Mouse (Mus musculus) intestine, postnatal 0 days (tissue): Measurements from ENCODE around the gene Fbxl18. TPM values are rescaled to one million over a fixed set of nuclear protein-coding genes. Genes with fewer than 3 reads are reported as not detected.
A peak's percentile ranks its signal among the peaks of the same experiment; 100 is the strongest.

Source experiments
- ATAC-seq: fragments of 200-750 bp; cut with Nextera tagmentation; 2 replicates; pipeline ENCODE4 v1.8.0; 2017; ENCODE audit warnings: mild to moderate bottlenecking, moderate TSS enrichment, moderate library complexity
- H3K27ac ChIP-seq: fragments of 300-500 bp; sonication (generic); 2 replicates; pipeline ENCODE4 v1.5.1; 2014; ENCODE audit warnings: mild to moderate bottlenecking, low read depth, low read length, moderate library complexity
- H3K27me3 ChIP-seq: fragments of 300-500 bp; sonication (generic); replicated peaks from 2 replicates; pipeline ENCODE4 v1.6.1; 2014; ENCODE audit warnings: low read length, mixed read lengths; ENCODE audit not compliant: control insufficient read depth, insufficient read depth
- H3K36me3 ChIP-seq: fragments of 300-500 bp; sonication (generic); 2 replicates; pipeline ENCODE4 v1.6.1; 2014; ENCODE audit warnings: mild to moderate bottlenecking, moderate library complexity; ENCODE audit not compliant: control insufficient read depth, insufficient read depth
- H3K4me1 ChIP-seq: fragments of 300-500 bp; sonication (generic); replicated peaks from 2 replicates; pipeline ENCODE4 v1.6.1; 2014; ENCODE audit warnings: antibody characterized with exemption, low read length, mixed read lengths; ENCODE audit not compliant: control insufficient read depth, insufficient read depth
- H3K4me2 ChIP-seq: fragments of 300-500 bp; sonication (generic); replicated peaks from 2 replicates; pipeline ENCODE4 v1.6.1; 2014; ENCODE audit warnings: low read depth, mild to moderate bottlenecking, moderate library complexity
- H3K4me3 ChIP-seq: fragments of 300-500 bp; sonication (generic); 2 replicates; pipeline ENCODE4 v1.5.1; 2014; ENCODE audit warnings: low read depth, low read length
- H3K9ac ChIP-seq: fragments of 300-500 bp; sonication (generic); 2 replicates; pipeline ENCODE4 v1.6.1; 2014; ENCODE audit warnings: mild to moderate bottlenecking, low read depth, low read length
- H3K9me3 ChIP-seq: fragments of 300-500 bp; sonication (generic); 2 replicates; pipeline ENCODE4 v1.6.1; 2016; ENCODE audit warnings: mixed run types; ENCODE audit not compliant: control insufficient read depth
- CTCF ChIP-seq: sonication (generic); IDR thresholded peaks from 2 replicates; pipeline ENCODE4 v1.5.1; 2016; ENCODE audit warnings: low read depth, mild to moderate bottlenecking, control low read depth, antibody characterized with exemption, moderate library complexity
- WGBS: fragments of 180-500 bp; shearing (Covaris S2); extraction: QIAGEN DNeasy Blood & Tissue Kit; methylation state at CpG from one replicate; pipeline ENCODE4 v1.1.7; 2014; 5-methylcytosine and 5-hydroxymethylcytosine counted together
- polyA plus RNA-seq: library from polyadenylated mRNA; unstranded; fragments of >200 nt; fragmentation: Nextera tagmentation; extraction: Ambion mirVana; gene quantifications from 2 replicates; pipeline ENCODE4 v1.2.1, GENCODE M21; 2015

Gene Fbxl18
- polyA plus RNA-seq, 1 experiment from 2014 or later: 5.6 TPM

GRCm38 (mm10) chr5:142901846-142902505 lies 6.8 kb upstream of the Fbxl18 start:
- H3K4me1 ChIP-seq: 0 out of 2 replicates have a peak, but pooled peaks cover 2% of the 10 kb centered on the region
- no peak overlapping the region for H3K4me2 ChIP-seq
- 21% methylated on average over 4 of the region's 4 CpGs for WGBS
- no peak for TF ChIP-seq CTCF
- peak overlapping the region; percentile 84; the same call in 1 of the 2 replicates for H3K27ac ChIP-seq
- H3K36me3 ChIP-seq: peaks cover 69% of the 10 kb centered on the region
- no peak overlapping the region for H3K4me3 ChIP-seq
- no peaks in the 10 kb centered on the region for H3K27me3 ChIP-seq
- no peaks in the 10 kb centered on the region for H3K9me3 ChIP-seq
- ATAC-seq: peak; percentile 3; the same call in 1 of the 2 replicates
- H3K9ac ChIP-seq: no peak overlapping the region

GRCm38 (mm10) chr5:142901355-142901802 lies 6.2 kb upstream of the Fbxl18 start:
- Histone ChIP-seq H3K36me3 (peaks cover 68% of the 10 kb centered on the region), H3K9me3 (no peaks in the 10 kb centered on the region), H3K27me3 (no peaks in the 10 kb centered on the region), H3K4me3 (no peak overlapping the region), H3K27ac (peak overlapping the region; percentile 10; the same call in 1 of the 2 replicates), H3K9ac (no peak overlapping the region), H3K4me2 (no peak overlapping the region), H3K4me1 (no peaks in the 10 kb centered on the region)
- 73% methylated on average over 7 of the region's 7 CpGs for WGBS
- no peak for TF ChIP-seq CTCF
- no peak for ATAC-seq

GRCm38 (mm10) chr5:142900651-142901050 lies 5.4 kb upstream of the Fbxl18 start:
- Histone ChIP-seq H3K4me2 (no peak overlapping the region), H3K9ac (no peak overlapping the region), H3K4me3 (no peak overlapping the region), H3K27me3 (no peaks in the 10 kb centered on the region), H3K27ac (peak overlapping the region; percentile 10; the same call in 1 of the 2 replicates), H3K9me3 (no peaks in the 10 kb centered on the region), H3K36me3 (peaks cover 65% of the 10 kb centered on the region), H3K4me1 (no peaks in the 10 kb centered on the region)
- no peak for TF ChIP-seq CTCF
- ATAC-seq: no peak
- 71% methylated on average over 7 of the region's 7 CpGs for WGBS

GRCm38 (mm10) chr5:142899932-142900533 lies 4.8 kb upstream of the Fbxl18 start:
- no peaks in the 10 kb centered on the region for H3K9me3 ChIP-seq
- ATAC-seq: no peak
- H3K4me2 ChIP-seq: no peak overlapping the region
- H3K9ac ChIP-seq: no peak overlapping the region
- 71% methylated on average over 5 of the region's 5 CpGs for WGBS
- no peaks in the 10 kb centered on the region for H3K4me1 ChIP-seq
- peaks cover 59% of the 10 kb centered on the region for H3K36me3 ChIP-seq
- TF ChIP-seq CTCF: no peak
- no peak overlapping the region for H3K4me3 ChIP-seq
- no peaks in the 10 kb centered on the region for H3K27me3 ChIP-seq
- 0 out of 2 replicates have a peak overlapping the region, but pooled peaks have one; percentile 28 for H3K27ac ChIP-seq

- Histone ChIP-seq H3K4me3 (no peak overlapping the region), H3K4me2 (no peak overlapping the region), H3K27ac (peak overlapping the region; percentile 28; the same call in 1 of the 2 replicates), H3K9ac (no peak overlapping the region), H3K36me3 (peaks cover 50% of the 10 kb centered on the region), H3K27me3 (no peaks in the 10 kb centered on the region), H3K9me3 (no peaks in the 10 kb centered on the region), H3K4me1 (peaks cover 3% of the 10 kb centered on the region; the same call in 1 of the 2 replicates)
- no peak; the same call in 1 of the 2 replicates for TF ChIP-seq CTCF
- no peak for ATAC-seq
- 75% methylated on average over 9 of the region's 9 CpGs for WGBS
Measured at GRCm38 (mm10) chr5:142899057-142899601, 3.9 kb upstream of the Fbxl18 start.

- Histone ChIP-seq H3K27ac (peak overlapping the region; percentile 11; the same call in 1 of the 2 replicates), H3K4me3 (no peak overlapping the region), H3K36me3 (peaks cover 43% of the 10 kb centered on the region), H3K27me3 (no peaks in the 10 kb centered on the region), H3K9me3 (no peaks in the 10 kb centered on the region), H3K4me2 (no peak overlapping the region), H3K4me1 (peaks cover 4% of the 10 kb centered on the region; the same call in 1 of the 2 replicates), H3K9ac (no peak overlapping the region)
- 82% methylated on average over 4 of the region's 4 CpGs for WGBS
- no peak for ATAC-seq
- no peak for TF ChIP-seq CTCF
Measured at GRCm38 (mm10) chr5:142898316-142898715, 3.1 kb upstream of the Fbxl18 start.
